Mouse (Mus musculus) liver, embryonic 15.5 days (tissue): ENCODE results near the gene Tmem26. TPM values are rescaled to one million over a fixed set of nuclear protein-coding genes. Genes with fewer than 3 reads are reported as not detected.
A peak's percentile ranks its signal among the peaks of the same experiment; 100 is the strongest.
"Not testable (repeated sequence)": the region's sequence is repeated elsewhere in the genome, so short reads cannot be mapped to it uniquely, and the experiment has no call there.

Experiments used
- ATAC-seq: fragments of 200-750 bp; cut with Nextera tagmentation; 2 replicates; pipeline ENCODE4 v1.8.0; 2017; ENCODE audit warnings: moderate number of reproducible peaks, mild to moderate bottlenecking, moderate library complexity; ENCODE audit not compliant: insufficient read depth
- H3K27ac ChIP-seq: fragments of 300-500 bp; sonication (generic); replicated peaks from 2 replicates; pipeline ENCODE4 v1.5.1; 2015; ENCODE audit warnings: mild to moderate bottlenecking, inconsistent platforms
- H3K27me3 ChIP-seq: fragments of 300-500 bp; sonication (generic); 2 replicates; pipeline ENCODE4 v1.6.1; 2015; ENCODE audit warnings: mild to moderate bottlenecking, inconsistent platforms
- H3K36me3 ChIP-seq: fragments of 300-500 bp; sonication (generic); replicated peaks from 2 replicates; pipeline ENCODE4 v1.6.1; 2015; ENCODE audit warnings: moderate library complexity, mild to moderate bottlenecking, inconsistent platforms
- H3K4me1 ChIP-seq: fragments of 300-500 bp; sonication (generic); replicated peaks from 2 replicates; pipeline ENCODE4 v1.6.1; 2015; ENCODE audit warnings: inconsistent platforms
- H3K4me2 ChIP-seq: fragments of 300-500 bp; sonication (generic); 2 replicates; pipeline ENCODE4 v1.6.1; 2015; ENCODE audit warnings: moderate library complexity, mild to moderate bottlenecking, inconsistent platforms
- H3K4me3 ChIP-seq: fragments of 300-500 bp; sonication (generic); replicated peaks from 2 replicates; pipeline ENCODE4 v1.5.1; 2015; ENCODE audit warnings: mild to moderate bottlenecking, inconsistent platforms
- H3K9ac ChIP-seq: fragments of 300-500 bp; sonication (generic); 2 replicates; pipeline ENCODE4 v1.6.1; 2015; ENCODE audit warnings: moderate library complexity, mild to moderate bottlenecking, inconsistent platforms
- H3K9me3 ChIP-seq: fragments of 300-500 bp; sonication (generic); replicated peaks from 2 replicates; pipeline ENCODE4 v1.6.1; 2016; ENCODE audit warnings: inconsistent platforms
- WGBS: fragments of 180-500 bp; shearing (Covaris S2); methylation state at CpG from one replicate; pipeline ENCODE4 v1.1.7; 2015; ENCODE audit warnings: mixed read lengths; ENCODE audit not compliant: insufficient replicate concordance; 5-methylcytosine and 5-hydroxymethylcytosine counted together
- polyA plus RNA-seq: library from polyadenylated mRNA; unstranded; fragments of >200 nt; fragmentation: Nextera tagmentation; extraction: Ambion mirVana; gene quantifications from 2 replicates; pipeline ENCODE4 v1.2.1, GENCODE M21; 2015

Gene Tmem26
- polyA plus RNA-seq, 1 experiment from 2014 or later, result 1.6 TPM

- H3K9me3 ChIP-seq, result no peaks in the 10 kb centered on the region
- H3K4me3 ChIP-seq, result no peak overlapping the region
- no peaks in the 10 kb centered on the region for H3K4me1 ChIP-seq
- H3K27me3 ChIP-seq, result no peaks in the 10 kb centered on the region
- H3K4me2 ChIP-seq, result no peak overlapping the region
- no peak for ATAC-seq
- no peak overlapping the region for H3K9ac ChIP-seq
- 38% methylated on average over 3 of the region's 3 CpGs for whole genome bisulfite sequencing
- H3K36me3 ChIP-seq, result no peaks in the 10 kb centered on the region
- H3K27ac ChIP-seq, result no peak overlapping the region
These were observed 9.1 kb upstream of the Tmem26 start for GRCm38 (mm10) chr10:68714302-68714701.

- no peak overlapping the region for H3K4me2 ChIP-seq
- no peak overlapping the region for H3K4me3 ChIP-seq
- no peak overlapping the region for H3K9ac ChIP-seq
- WGBS, result 68% methylated on average over 3 of the region's 3 CpGs
- H3K4me1 ChIP-seq, result no peaks in the 10 kb centered on the region
- H3K36me3 ChIP-seq, result no peaks in the 10 kb centered on the region
- H3K27ac ChIP-seq, result no peak overlapping the region
- ATAC-seq, result no peak
- no peaks in the 10 kb centered on the region for H3K9me3 ChIP-seq
- no peaks in the 10 kb centered on the region for H3K27me3 ChIP-seq
These were observed 8.1 kb upstream of the Tmem26 start for GRCm38 (mm10) chr10:68715396-68715795.

GRCm38 (mm10) chr10:68718375-68718774 is 5.1 kb upstream of the Tmem26 start:
- no peaks in the 10 kb centered on the region for H3K4me1 ChIP-seq
- H3K4me2 ChIP-seq, result no peak overlapping the region
- H3K9ac ChIP-seq, result no peak overlapping the region
- H3K27ac ChIP-seq, result no peak overlapping the region
- H3K27me3 ChIP-seq, result 0 out of 2 replicates have a peak, but pooled peaks cover 4% of the 10 kb centered on the region
- 56% methylated on average over 3 of the region's 3 CpGs for WGBS
- H3K9me3 ChIP-seq, result no peaks in the 10 kb centered on the region
- ATAC-seq, result no peak
- H3K4me3 ChIP-seq, result no peak overlapping the region
- H3K36me3 ChIP-seq, result no peaks in the 10 kb centered on the region

- no peak for ATAC-seq
- Histone ChIP-seq H3K4me2 (no peak overlapping the region), H3K27me3 (peaks cover 21% of the 10 kb centered on the region), H3K4me3 (no peak overlapping the region), H3K36me3 (no peaks in the 10 kb centered on the region), H3K27ac (no peak overlapping the region), H3K9me3 (no peaks in the 10 kb centered on the region), H3K9ac (no peak overlapping the region), H3K4me1 (no peaks in the 10 kb centered on the region)
- WGBS, result 45% methylated on average over 5 of the region's 5 CpGs
These were observed 2.5 kb upstream of the Tmem26 start for GRCm38 (mm10) chr10:68720887-68721400.

- Histone ChIP-seq H3K9me3 (no peaks in the 10 kb centered on the region), H3K4me2 (no peak overlapping the region), H3K4me1 (no peaks in the 10 kb centered on the region), H3K27me3 (peaks cover 21% of the 10 kb centered on the region), H3K4me3 (no peak overlapping the region), H3K36me3 (no peaks in the 10 kb centered on the region), H3K9ac (no peak overlapping the region), H3K27ac (no peak overlapping the region)
- ATAC-seq, result no peak
- 36% methylated on average over 7 of the region's 7 CpGs for WGBS
These were observed 431 bp upstream of the Tmem26 start for GRCm38 (mm10) chr10:68723015-68723414.

GRCm38 (mm10) chr10:68724361-68724720 is 895 bp downstream of the Tmem26 start:
- peaks cover 21% of the 10 kb centered on the region for H3K27me3 ChIP-seq
- H3K4me1 ChIP-seq, result no peaks in the 10 kb centered on the region
- ATAC-seq, result no peak
- no peak overlapping the region for H3K9ac ChIP-seq
- peak overlapping the region; percentile 61 for H3K4me2 ChIP-seq
- H3K9me3 ChIP-seq, result no peaks in the 10 kb centered on the region
- H3K4me3 ChIP-seq, result peak overlapping the region; percentile 38
- WGBS, result 2% methylated on average over 11 of the region's 11 CpGs
- H3K27ac ChIP-seq, result no peak overlapping the region
- H3K36me3 ChIP-seq, result no peaks in the 10 kb centered on the region

GRCm38 (mm10) chr10:68727464-68727863 is 4.0 kb downstream of the Tmem26 start:
- Histone ChIP-seq H3K36me3 (no peaks in the 10 kb centered on the region), H3K9ac (no peak overlapping the region), H3K9me3 (no peaks in the 10 kb centered on the region), H3K27ac (no peak overlapping the region), H3K4me2 (no peak overlapping the region), H3K4me3 (no peak overlapping the region), H3K4me1 (no peaks in the 10 kb centered on the region), H3K27me3 (peaks cover 21% of the 10 kb centered on the region)
- no peak for ATAC-seq
- 65% methylated on average over 5 of the region's 5 CpGs for WGBS

GRCm38 (mm10) chr10:68735621-68736020 is 12.2 kb downstream of the Tmem26 start:
- Histone ChIP-seq H3K9ac (no peak overlapping the region), H3K9me3 (no peaks in the 10 kb centered on the region), H3K4me2 (no peak overlapping the region), H3K4me1 (no peaks in the 10 kb centered on the region), H3K36me3 (no peaks in the 10 kb centered on the region), H3K4me3 (no peak overlapping the region), H3K27me3 (no peaks in the 10 kb centered on the region), H3K27ac (no peak overlapping the region)
- 54% methylated on average over 3 of the region's 3 CpGs for WGBS
- no peak for ATAC-seq

- no peaks in the 10 kb centered on the region for H3K27me3 ChIP-seq
- H3K4me3 ChIP-seq, result no peak overlapping the region
- 43% methylated on average over 7 of the region's 7 CpGs for WGBS
- H3K27ac ChIP-seq, result no peak overlapping the region
- no peak overlapping the region for H3K4me2 ChIP-seq
- no peak overlapping the region for H3K9ac ChIP-seq
- H3K4me1 ChIP-seq, result no peaks in the 10 kb centered on the region
- no peaks in the 10 kb centered on the region for H3K36me3 ChIP-seq
- no peak for ATAC-seq
- H3K9me3 ChIP-seq, result no peaks in the 10 kb centered on the region
These were observed 13.9 kb downstream of the Tmem26 start for GRCm38 (mm10) chr10:68737391-68737790.

- not testable (repeated sequence) for H3K27me3 ChIP-seq, H3K4me3 ChIP-seq, H3K9me3 ChIP-seq, H3K36me3 ChIP-seq, H3K27ac ChIP-seq, H3K4me1 ChIP-seq, H3K9ac ChIP-seq, H3K4me2 ChIP-seq, ATAC-seq
- 53% methylated on average over 1 of the region's 1 CpGs for WGBS
These were observed 15.5 kb downstream of the Tmem26 start for GRCm38 (mm10) chr10:68738981-68739380.

GRCm38 (mm10) chr10:68740251-68740650 is 16.8 kb downstream of the Tmem26 start:
- no peaks in the 10 kb centered on the region for H3K9me3 ChIP-seq
- H3K27me3 ChIP-seq, result no peaks in the 10 kb centered on the region
- H3K4me3 ChIP-seq, result no peak overlapping the region
- H3K4me1 ChIP-seq, result no peaks in the 10 kb centered on the region
- H3K9ac ChIP-seq, result no peak overlapping the region
- ATAC-seq, result no peak
- 61% methylated on average over 2 of the region's 2 CpGs for WGBS
- no peak overlapping the region for H3K4me2 ChIP-seq
- H3K36me3 ChIP-seq, result no peaks in the 10 kb centered on the region
- no peak overlapping the region for H3K27ac ChIP-seq

GRCm38 (mm10) chr10:68750921-68751320 is 27.5 kb downstream of the Tmem26 start:
- Histone ChIP-seq H3K4me2 (no peak overlapping the region), H3K4me1 (no peaks in the 10 kb centered on the region), H3K27me3 (no peaks in the 10 kb centered on the region), H3K9ac (no peak overlapping the region), H3K27ac (no peak overlapping the region), H3K36me3 (no peaks in the 10 kb centered on the region), H3K4me3 (no peak overlapping the region), H3K9me3 (no peaks in the 10 kb centered on the region)
- 71% methylated on average over 7 of the region's 7 CpGs for whole genome bisulfite sequencing
- ATAC-seq, result no peak
